Mouse (Mus musculus) stomach, postnatal 0 days (tissue): Measurements from ENCODE around the gene Lilra5. TPM values are rescaled to one million over a fixed set of nuclear protein-coding genes. Genes with fewer than 3 reads are reported as not detected.
"Not testable (repeated sequence)": the region's sequence is repeated elsewhere in the genome, so short reads cannot be mapped to it uniquely, and the experiment has no call there.

Experiments
- ATAC-seq: fragments of 200-750 bp; cut with Nextera tagmentation; 2 replicates; pipeline ENCODE4 v1.8.0; 2017; ENCODE audit not compliant: low FRiP score, low TSS enrichment
- DNase-seq: peaks from one replicate; pipeline ENCODE4 v3.0.0-alpha.2; 2016; ENCODE audit warnings: low spot score
- H3K27ac ChIP-seq: fragments of 300-500 bp; sonication (generic); replicated peaks from 2 replicates; pipeline ENCODE4 v1.5.1; 2014; ENCODE audit warnings: mild to moderate bottlenecking, control low read depth
- H3K27me3 ChIP-seq: fragments of 300-500 bp; sonication (generic); 2 replicates; pipeline ENCODE4 v1.6.1; 2014; ENCODE audit warnings: low read length; ENCODE audit not compliant: control insufficient read depth, insufficient read depth
- H3K36me3 ChIP-seq: fragments of 300-500 bp; sonication (generic); 2 replicates; pipeline ENCODE4 v1.6.1; 2014; ENCODE audit warnings: low read length, mixed read lengths; ENCODE audit not compliant: control insufficient read depth, insufficient read depth
- H3K4me1 ChIP-seq: fragments of 300-500 bp; sonication (generic); replicated peaks from 2 replicates; pipeline ENCODE4 v1.6.1; 2014; ENCODE audit warnings: antibody characterized with exemption; ENCODE audit not compliant: control insufficient read depth, insufficient read depth
- H3K4me2 ChIP-seq: fragments of 300-500 bp; sonication (generic); replicated peaks from 2 replicates; pipeline ENCODE4 v1.6.1; 2014; ENCODE audit warnings: low read depth, mild to moderate bottlenecking, control low read depth, moderate library complexity
- H3K4me3 ChIP-seq: fragments of 300-500 bp; sonication (generic); 2 replicates; pipeline ENCODE4 v1.5.1; 2014; ENCODE audit warnings: low read depth, low read length, control low read depth
- H3K9ac ChIP-seq: fragments of 300-500 bp; sonication (generic); 2 replicates; pipeline ENCODE4 v1.6.1; 2014; ENCODE audit warnings: mild to moderate bottlenecking, low read length, control low read depth, mixed read lengths
- H3K9me3 ChIP-seq: fragments of 300-500 bp; sonication (generic); 2 replicates; pipeline ENCODE4 v1.6.1; 2016; ENCODE audit warnings: low read length; ENCODE audit not compliant: control insufficient read depth
- CTCF ChIP-seq: IDR thresholded peaks from 2 replicates; pipeline ENCODE4 v1.5.1; 2016; ENCODE audit warnings: antibody characterized with exemption, low read depth, mild to moderate bottlenecking, moderate library complexity
- EP300 ChIP-seq: optimal IDR thresholded peaks from 2 replicates; pipeline ENCODE3; 2016; ENCODE audit warnings: antibody characterized with exemption
- WGBS: fragments of 180-500 bp; shearing (Covaris S2); extraction: QIAGEN DNeasy Blood & Tissue Kit; methylation state at CpG from one replicate; pipeline ENCODE4 v1.1.7; 2014; 5-methylcytosine and 5-hydroxymethylcytosine counted together
- polyA plus RNA-seq: library from polyadenylated mRNA; unstranded; fragments of >200 nt; fragmentation: Nextera tagmentation; extraction: Ambion mirVana; gene quantifications from 2 replicates; pipeline ENCODE4 v1.2.1, GENCODE M21; 2015

The Lilra5 gene
- polyA plus RNA-seq, 1 experiment from 2014 or later: 0.39 TPM

DNA sequence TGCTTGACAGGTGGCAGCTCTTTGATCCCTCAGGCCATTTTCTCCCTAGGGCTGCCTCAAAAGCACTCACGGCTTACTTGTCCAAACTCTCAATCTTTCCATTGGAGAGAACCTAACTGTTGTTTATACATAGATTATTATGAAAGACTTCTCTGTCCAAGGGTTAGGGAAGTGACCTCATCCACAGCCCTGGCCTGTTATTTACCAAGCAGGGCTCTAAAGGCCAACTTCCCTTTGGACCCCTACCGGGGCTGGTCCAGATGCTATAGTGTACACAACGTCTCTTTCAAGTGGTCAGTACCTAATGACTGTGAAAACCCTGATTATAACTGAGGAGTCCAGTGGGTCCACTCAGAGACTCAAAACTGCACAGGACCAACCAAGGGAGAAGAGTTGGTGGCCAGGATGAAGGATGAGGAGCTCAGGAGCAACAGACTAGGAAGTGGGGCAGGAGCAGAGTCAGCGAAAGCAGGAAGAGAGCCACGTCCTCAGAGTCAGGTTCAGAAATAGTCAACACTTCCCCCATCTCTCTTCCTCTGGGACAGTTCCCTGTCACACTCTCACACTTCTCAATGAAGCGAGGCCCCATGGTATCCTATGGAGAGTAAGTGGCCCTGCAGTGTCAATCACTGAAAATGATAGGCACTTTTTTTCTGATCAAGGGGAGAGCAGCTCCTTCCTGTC, 1.6 kb downstream of the Lilra5 start:
- no peak overlapping the region for H3K4me2 ChIP-seq
- 46% methylated on average over 6 of the region's 6 CpGs for WGBS
- no peak overlapping the region for H3K4me3 ChIP-seq
- peak; percentile 77 for ATAC-seq
- H3K9ac ChIP-seq: no peak overlapping the region
- no peaks in the 10 kb centered on the region for H3K9me3 ChIP-seq
- no peaks in the 10 kb centered on the region for H3K27me3 ChIP-seq
- TF ChIP-seq CTCF (no peak), EP300 (no peak)
- DNase-seq: peak; percentile 21
- H3K36me3 ChIP-seq: no peaks in the 10 kb centered on the region
- no peaks in the 10 kb centered on the region for H3K4me1 ChIP-seq
- H3K27ac ChIP-seq: no peak overlapping the region

GRCm38 (mm10) chr7:4251211-4251610, 13.7 kb downstream of the Lilra5 start:
- not testable (repeated sequence) for H3K4me1 ChIP-seq, ATAC-seq, DNase-seq, H3K36me3 ChIP-seq, H3K9me3 ChIP-seq, H3K4me2 ChIP-seq, H3K27me3 ChIP-seq, H3K4me3 ChIP-seq, H3K27ac ChIP-seq, H3K9ac ChIP-seq
- 76% methylated on average over 1 of the region's 1 CpGs for WGBS

- not testable (repeated sequence) for H3K9me3 ChIP-seq, H3K4me1 ChIP-seq, H3K4me2 ChIP-seq, H3K9ac ChIP-seq, DNase-seq, H3K36me3 ChIP-seq, H3K27ac ChIP-seq, H3K27me3 ChIP-seq, ATAC-seq, H3K4me3 ChIP-seq
- WGBS: no CpG with 5 or more reads among the region's 1 CpGs
These were observed 18.5 kb downstream of the Lilra5 start for GRCm38 (mm10) chr7:4256060-4256459.

- H3K27ac ChIP-seq, H3K27me3 ChIP-seq, H3K4me2 ChIP-seq, H3K9ac ChIP-seq, H3K36me3 ChIP-seq, DNase-seq, H3K9me3 ChIP-seq, ATAC-seq, H3K4me3 ChIP-seq, H3K4me1 ChIP-seq: not testable (repeated sequence)
- WGBS: 58% methylated on average over 1 of the region's 1 CpGs
These were observed 23.0 kb downstream of the Lilra5 start for GRCm38 (mm10) chr7:4260521-4260920.

DNA sequence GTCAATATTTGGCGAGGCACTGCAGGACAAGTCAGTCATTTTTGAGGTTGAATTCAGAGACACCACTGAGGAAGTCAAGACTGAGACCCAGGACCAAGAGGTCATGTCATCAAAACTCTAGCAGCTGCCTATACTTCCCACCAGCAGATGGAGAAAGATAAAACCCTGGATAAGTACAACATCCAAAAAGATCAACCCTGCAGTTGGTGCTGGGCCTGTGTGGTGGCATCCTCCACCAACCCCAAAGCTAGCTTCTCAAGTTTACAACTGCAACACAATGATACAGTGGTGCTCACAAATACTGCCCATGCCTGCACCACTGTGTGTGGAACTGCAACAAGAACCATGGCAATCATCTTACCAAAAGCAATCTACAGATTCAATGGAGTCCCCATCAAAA, 34.6 kb downstream of the Lilra5 start:
- 61% methylated on average over 1 of the region's 1 CpGs for WGBS

GRCm38 (mm10) chr7:4273874-4274273, 36.3 kb downstream of the Lilra5 start:
- not testable (repeated sequence) for H3K9ac ChIP-seq, H3K27ac ChIP-seq, H3K4me1 ChIP-seq, H3K9me3 ChIP-seq, ATAC-seq, H3K4me3 ChIP-seq, H3K27me3 ChIP-seq, DNase-seq, H3K36me3 ChIP-seq, H3K4me2 ChIP-seq
- 62% methylated on average over 2 of the region's 2 CpGs for WGBS

More for the DNA sequence above, 34.6 kb downstream of the Lilra5 start:
- DNase-seq, H3K9ac ChIP-seq, H3K27ac ChIP-seq, H3K27me3 ChIP-seq, H3K4me3 ChIP-seq, H3K36me3 ChIP-seq, H3K9me3 ChIP-seq, H3K4me2 ChIP-seq, H3K4me1 ChIP-seq, ATAC-seq: not testable (repeated sequence)

DNA sequence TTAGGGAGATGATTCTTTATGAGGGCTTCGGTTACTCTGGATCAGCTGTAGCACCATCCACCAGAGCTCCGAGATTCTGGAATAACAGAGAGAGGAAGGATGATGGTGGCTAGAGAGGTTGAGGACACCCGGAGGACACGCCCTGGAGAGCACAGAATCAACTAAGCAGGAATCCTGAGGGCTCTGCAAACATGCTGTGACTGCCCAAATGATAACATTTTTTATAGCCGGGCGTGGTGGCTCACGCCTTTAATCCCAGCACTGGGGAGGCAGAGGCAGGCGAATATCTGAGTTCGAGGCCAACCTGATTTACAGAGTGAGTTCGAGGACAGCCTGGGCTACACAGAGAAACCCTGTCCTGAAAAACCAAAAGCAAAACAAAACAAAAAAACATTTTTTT, 37.9 kb downstream of the Lilra5 start:
- H3K4me3 ChIP-seq, H3K4me1 ChIP-seq, H3K4me2 ChIP-seq, DNase-seq, H3K27ac ChIP-seq, H3K9me3 ChIP-seq, H3K36me3 ChIP-seq, ATAC-seq, H3K9ac ChIP-seq, H3K27me3 ChIP-seq: not testable (repeated sequence)
- 84% methylated on average over 10 of the region's 10 CpGs for WGBS
